ENCODE assay signal across 8 mouse cellular contexts in genomic region chr8:8994008-8994407, GRCm38 (mm10).
A peak's percentile ranks its signal among the peaks of the same experiment; 100 is the strongest.
DNase-seq lines count a peak whose midpoint lies in the region; ATAC-seq and TF ChIP-seq lines count a peak whose summit lies in the region.

No protein-coding gene starts in this region.

- ATAC-seq in liver, postnatal 0 days = no peak
- no peak for ATAC-seq in forebrain, postnatal 0 days
- no peak for ATAC-seq in stomach, embryonic 14.5 days (ENCODE audit: insufficient number of reproducible peaks, insufficient read depth, low FRiP score, low read depth)

- intact Hi-C loops in left cerebral cortex, postnatal 25 days (cut with DNase I) = loop anchor here (1.0 to 10.0 kb wide), 3 partner anchors 302 to 759 kb away; partner anchors contain the start of genes Arglu1 and Efnb2

- peak overlapping the region; percentile 42; the same call in 1 of the 2 replicates for H3K4me2 ChIP-seq in liver, postnatal 0 days (ENCODE audit: low read depth, low read length)
- H3K4me2 ChIP-seq in forebrain, postnatal 0 days (ENCODE audit: low read depth) = peak overlapping the region; percentile 68
- peak overlapping the region; percentile 47; the same call in 1 of the 2 replicates for H3K4me2 ChIP-seq in stomach, embryonic 14.5 days (replicated peaks; ENCODE audit: low read depth, low read length)

- TF ChIP-seq POLR2A in cerebellum, adult 2 months (IDR thresholded peaks at IDR 0.05; ENCODE audit: borderline replicate concordance, insufficient read depth, low read length) = no peak

- DNase-seq in liver, postnatal 0 days = no peak
- no peak for DNase-seq in liver
- DNase-seq in forebrain, postnatal 0 days = no peak
- DNase-seq in left cerebral cortex, postnatal 25 days (ENCODE audit: low spot score in 2 of 2) = peak; percentile 34 to 87
- DNase-seq in adrenal gland, postnatal 36 days = no peak
- DNase-seq in cerebellum, adult 2 months = no peak
- DNase-seq in urinary bladder, postnatal 36 days (ENCODE audit: low spot score in 2 of 2) = no peak

- no peak overlapping the region for H3K4me3 ChIP-seq in liver, postnatal 0 days (ENCODE audit: low read depth, low read length)
- H3K4me3 ChIP-seq in forebrain, postnatal 0 days (ENCODE audit: low read depth, low read length) = no peak overlapping the region
- no peak overlapping the region for H3K4me3 ChIP-seq in stomach, embryonic 14.5 days (ENCODE audit: low read depth, low read length)
- no peak overlapping the region for H3K4me3 ChIP-seq in cerebellum, adult 2 months (replicated peaks; ENCODE audit: insufficient read depth, low read depth, low read length)

- no peak for TF ChIP-seq EP300 in liver, postnatal 0 days (IDR thresholded peaks at IDR 0.05; ENCODE audit: low read depth)

- H3K4me1 ChIP-seq in liver, postnatal 0 days (ENCODE audit: insufficient read depth) = peaks cover 2% of the 10 kb centered on the region; the same call in 1 of the 2 replicates
- peaks cover 19% of the 10 kb centered on the region for H3K4me1 ChIP-seq in forebrain, postnatal 0 days (ENCODE audit: insufficient read depth)
- peaks cover 25% of the 10 kb centered on the region for H3K4me1 ChIP-seq in stomach, embryonic 14.5 days (ENCODE audit: control insufficient read depth, insufficient read depth, low read length)
- H3K4me1 ChIP-seq in cerebellum, adult 2 months (ENCODE audit: control insufficient read depth, insufficient read depth, low read length) = no peaks in the 10 kb centered on the region

- H3K9me3 ChIP-seq in liver, postnatal 0 days (ENCODE audit: low read length) = no peaks in the 10 kb centered on the region
- no peaks in the 10 kb centered on the region for H3K9me3 ChIP-seq in forebrain, postnatal 0 days (ENCODE audit: low read length)
- no peaks in the 10 kb centered on the region for H3K9me3 ChIP-seq in stomach, embryonic 14.5 days (ENCODE audit: control insufficient read depth, low read depth, low read length)

- TF ChIP-seq CTCF in liver, postnatal 0 days (IDR thresholded peaks at IDR 0.05; ENCODE audit: low read depth) = no peak
- TF ChIP-seq CTCF in forebrain, postnatal 0 days (IDR thresholded peaks at IDR 0.05; ENCODE audit: low read depth) = no peak
- TF ChIP-seq CTCF in cerebellum, adult 2 months (IDR thresholded peaks at IDR 0.05; ENCODE audit: borderline replicate concordance, insufficient read depth, low read depth, low read length) = no peak

- H3K27ac ChIP-seq in liver, postnatal 0 days (ENCODE audit: low read depth) = peak overlapping the region; percentile 22; the same call in 1 of the 2 replicates
- no peak overlapping the region for H3K27ac ChIP-seq in forebrain, postnatal 0 days (ENCODE audit: low read depth, low read length)
- H3K27ac ChIP-seq in stomach, embryonic 14.5 days (ENCODE audit: low read length) = peak overlapping the region; percentile 67; the same call in 1 of the 2 replicates
- no peak overlapping the region for H3K27ac ChIP-seq in cerebellum, adult 2 months (ENCODE audit: insufficient read depth, low read length)

- no peaks in the 10 kb centered on the region for H3K27me3 ChIP-seq in liver, postnatal 0 days (ENCODE audit: insufficient read depth, low read length)
- H3K27me3 ChIP-seq in forebrain, postnatal 0 days (ENCODE audit: insufficient read depth, low read length) = no peaks in the 10 kb centered on the region
- no peaks in the 10 kb centered on the region for H3K27me3 ChIP-seq in stomach, embryonic 14.5 days (ENCODE audit: control insufficient read depth, insufficient read depth, low read length)
- no peaks in the 10 kb centered on the region for H3K27me3 ChIP-seq in cerebellum, adult 2 months (ENCODE audit: control insufficient read depth, insufficient read depth, low read length)

- H3K9ac ChIP-seq in liver, postnatal 0 days (replicated peaks) = no peak overlapping the region
- no peak overlapping the region for H3K9ac ChIP-seq in forebrain, postnatal 0 days
- H3K9ac ChIP-seq in stomach, embryonic 14.5 days (replicated peaks; ENCODE audit: low read depth, low read length) = no peak overlapping the region

- no peaks in the 10 kb centered on the region for H3K36me3 ChIP-seq in liver, postnatal 0 days (replicated peaks; ENCODE audit: insufficient read depth, low read length)
- no peaks in the 10 kb centered on the region for H3K36me3 ChIP-seq in forebrain, postnatal 0 days (ENCODE audit: insufficient read depth)
- H3K36me3 ChIP-seq in stomach, embryonic 14.5 days (ENCODE audit: control insufficient read depth, insufficient read depth, low read length) = no peaks in the 10 kb centered on the region

- 32% methylated on average over 7 of the region's 7 CpGs for WGBS in liver, postnatal 0 days (ENCODE audit: insufficient replicate concordance)
- WGBS in forebrain, postnatal 0 days = 13% methylated on average over 7 of the region's 7 CpGs
- 34% methylated on average over 7 of the region's 7 CpGs for WGBS in stomach, embryonic 14.5 days
- 66% methylated on average over 7 of the region's 7 CpGs for WGBS in cerebellum, adult 2 months

Comparison
In these comparisons a context has a peak if more than half of its experiments do, and no peak if none do; other contexts are left out.
1. DNase-seq: peak in left cerebral cortex, postnatal 25 days (2 of 2); none in liver, postnatal 0 days (single experiment), liver (single experiment), forebrain, postnatal 0 days (single experiment), adrenal gland, postnatal 36 days (0 of 2), cerebellum, adult 2 months (0 of 2) and urinary bladder, postnatal 36 days (0 of 2).
2. H3K27ac ChIP-seq: peak in liver, postnatal 0 days (single experiment) and stomach, embryonic 14.5 days (single experiment); none in forebrain, postnatal 0 days (single experiment) and cerebellum, adult 2 months (single experiment).
3. Peak in every context shown above with its lines, with median percentiles within 50 percentile points of each other: H3K4me2 ChIP-seq.